Mouse (Mus musculus): ENCODE results near the gene Gm45783.
"Not testable (repeated sequence)": the region's sequence is repeated elsewhere in the genome, so short reads cannot be mapped to it uniquely, and the experiment has no call there.

GRCm38 (mm10) chr7:7399603-7400002, 25.2 kb upstream of the Gm45783 start, which contains the start of gene Vmn2r31:
- TF ChIP-seq POLR2A (IDR thresholded peaks at IDR 0.05; ENCODE audit: insufficient read length, low read depth); MAX (IDR thresholded peaks at IDR 0.05; ENCODE audit: low read depth); MYOD1 (IDR thresholded peaks at IDR 0.05; ENCODE audit: control insufficient read depth in 1 of 3, insufficient read length in 2 of 3, low read depth in 2 of 3); POLR2AphosphoS2 (IDR thresholded peaks at IDR 0.05; ENCODE audit: insufficient read length, low read depth); CEBPB (IDR thresholded peaks at IDR 0.05; ENCODE audit: insufficient read depth, poor library complexity, severe bottlenecking); E2F4 (IDR thresholded peaks at IDR 0.05; ENCODE audit: insufficient read depth); USF1 (IDR thresholded peaks at IDR 0.05; ENCODE audit: low read depth); MYOG (IDR thresholded peaks at IDR 0.05; ENCODE audit: control insufficient read depth in 1 of 3, insufficient read depth in 1 of 3, insufficient read length in 2 of 3, low read depth in 2 of 3); TCF12 (IDR thresholded peaks at IDR 0.05; ENCODE audit: insufficient read depth, poor library complexity, severe bottlenecking): not testable (repeated sequence)
